Mouse (Mus musculus): ENCODE data around the gene Cdk19. TPM values are rescaled to one million over a fixed set of nuclear protein-coding genes. Genes with fewer than 3 reads are reported as not detected.
A peak's percentile ranks its signal among the peaks of the same experiment; 100 is the strongest.
"Not testable (repeated sequence)": the region's sequence is repeated elsewhere in the genome, so short reads cannot be mapped to it uniquely, and the experiment has no call there.

Cdk19 gene
- 114 TPM in 1 of 2 replicates, not detected in the other for polyA plus RNA-seq (2012; ENCODE audit: insufficient read depth, insufficient read length, low replicate concordance, missing spikeins)

- H3K27ac ChIP-seq (ENCODE audit: insufficient read depth, low read depth, low read length): no peak within 1 kb of the TSS
- no peak within 1 kb of the TSS for H3K4me3 ChIP-seq (ENCODE audit: insufficient read depth, low read depth, low read length)
- no peak for TF ChIP-seq POLR2A (IDR thresholded peaks at IDR 0.05; ENCODE audit: insufficient read depth, low read depth, low read length)
- TF ChIP-seq CTCF (IDR thresholded peaks at IDR 0.05; ENCODE audit: insufficient read depth, low read depth, low read length): no peak
- WGBS: 71% methylated on average over 13 of the region's 13 CpGs
- H3K4me1 ChIP-seq (ENCODE audit: control insufficient read depth, insufficient read depth, low read length): no peaks in the 10 kb centered on the region
These were observed at the start of gene Cdk19 for GRCm38 (mm10) chr10:40339351-40339964. Cdk19 (plus strand) TSS chr10:40339564.

- 96% methylated on average over 6 of the region's 6 CpGs for WGBS
- no peak overlapping the region for H3K27ac ChIP-seq (ENCODE audit: insufficient read depth, low read depth, low read length)
- TF ChIP-seq CTCF (IDR thresholded peaks at IDR 0.05; ENCODE audit: insufficient read depth, low read depth, low read length) (no peak), POLR2A (IDR thresholded peaks at IDR 0.05; ENCODE audit: insufficient read depth, low read depth, low read length) (no peak)
- H3K4me3 ChIP-seq (ENCODE audit: insufficient read depth, low read depth, low read length): no peak overlapping the region
- peaks cover 6% of the 10 kb centered on the region; the same call in 1 of the 2 replicates for H3K4me1 ChIP-seq (ENCODE audit: control insufficient read depth, insufficient read depth, low read length)
These were observed 46.7 kb upstream of the Cdk19 start for GRCm38 (mm10) chr10:40292640-40293039.

GRCm38 (mm10) chr10:40300648-40301171, 38.7 kb upstream of the Cdk19 start:
- Histone ChIP-seq H3K4me3 (ENCODE audit: insufficient read depth, low read depth, low read length) (peak overlapping the region; percentile 71), H3K4me1 (ENCODE audit: control insufficient read depth, insufficient read depth, low read length) (peaks cover 9% of the 10 kb centered on the region; the same call in 1 of the 2 replicates), H3K27ac (ENCODE audit: insufficient read depth, low read depth, low read length) (peak overlapping the region; percentile 6; the same call in 1 of the 2 replicates)
- TF ChIP-seq POLR2A (IDR thresholded peaks at IDR 0.05; ENCODE audit: insufficient read depth, low read depth, low read length) (0 out of 2 replicates have a peak, but pooled peaks have one; percentile 21), CTCF (IDR thresholded peaks at IDR 0.05; ENCODE audit: insufficient read depth, low read depth, low read length) (no peak)
- WGBS: under 1% methylated on average over 36 of the region's 36 CpGs

GRCm38 (mm10) chr10:40301181-40302075, 37.9 kb upstream of the Cdk19 start:
- Histone ChIP-seq H3K4me3 (ENCODE audit: insufficient read depth, low read depth, low read length) (peak overlapping the region; percentile 71), H3K27ac (ENCODE audit: insufficient read depth, low read depth, low read length) (peak overlapping the region; percentile 6; the same call in 1 of the 2 replicates)
- not testable (repeated sequence) for H3K4me1 ChIP-seq (ENCODE audit: control insufficient read depth, insufficient read depth, low read length)
- WGBS: under 1% methylated on average over 81 of the region's 91 CpGs

- Histone ChIP-seq H3K4me3 (ENCODE audit: insufficient read depth, low read depth, low read length) (peak within 1 kb of the TSS; percentile 71), H3K4me1 (ENCODE audit: control insufficient read depth, insufficient read depth, low read length) (peaks cover 6% of the 10 kb centered on the region; the same call in 1 of the 2 replicates), H3K27ac (ENCODE audit: insufficient read depth, low read depth, low read length) (peak within 1 kb of the TSS; percentile 73)
- TF ChIP-seq CTCF (IDR thresholded peaks at IDR 0.05; ENCODE audit: insufficient read depth, low read depth, low read length): no peak
- TF ChIP-seq POLR2A (IDR thresholded peaks at IDR 0.05; ENCODE audit: insufficient read depth, low read depth, low read length): no peak; the same call in none of the 2 replicates
- WGBS: under 1% methylated on average over 55 of the region's 55 CpGs
These were observed 37.0 kb upstream of the Cdk19 start, which contains the start of gene Amd1 for GRCm38 (mm10) chr10:40302140-40302985. Amd1 (minus strand) TSS chr10:40302186.

DNA sequence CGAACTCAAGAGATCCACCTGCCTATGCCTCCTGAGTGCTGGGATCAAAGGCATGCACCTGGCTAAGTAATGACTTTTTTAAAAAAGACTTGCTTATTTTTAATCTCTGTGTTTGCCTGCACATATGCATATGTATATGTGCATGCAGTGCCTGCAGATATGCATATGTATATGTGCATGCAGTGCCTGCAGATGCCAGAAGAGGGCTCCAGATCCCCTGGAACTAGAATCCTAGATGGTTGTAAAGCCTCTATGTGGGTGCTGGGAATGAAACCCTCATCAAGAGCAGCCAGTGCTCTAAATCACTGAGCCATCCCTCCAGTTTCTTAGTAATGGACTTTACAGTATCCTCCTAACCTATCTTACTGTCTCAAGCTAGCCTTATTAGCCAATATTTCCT, 33.4 kb upstream of the Cdk19 start:
- TF ChIP-seq CTCF (IDR thresholded peaks at IDR 0.05; ENCODE audit: insufficient read depth, low read depth, low read length): no peak
- no peak for TF ChIP-seq POLR2A (IDR thresholded peaks at IDR 0.05; ENCODE audit: insufficient read depth, low read depth, low read length)
- Histone ChIP-seq H3K27ac (ENCODE audit: insufficient read depth, low read depth, low read length) (no peak overlapping the region), H3K4me3 (ENCODE audit: insufficient read depth, low read depth, low read length) (no peak overlapping the region), H3K4me1 (ENCODE audit: control insufficient read depth, insufficient read depth, low read length) (no peaks in the 10 kb centered on the region)
- WGBS: 83% methylated on average over 1 of the region's 1 CpGs

DNA sequence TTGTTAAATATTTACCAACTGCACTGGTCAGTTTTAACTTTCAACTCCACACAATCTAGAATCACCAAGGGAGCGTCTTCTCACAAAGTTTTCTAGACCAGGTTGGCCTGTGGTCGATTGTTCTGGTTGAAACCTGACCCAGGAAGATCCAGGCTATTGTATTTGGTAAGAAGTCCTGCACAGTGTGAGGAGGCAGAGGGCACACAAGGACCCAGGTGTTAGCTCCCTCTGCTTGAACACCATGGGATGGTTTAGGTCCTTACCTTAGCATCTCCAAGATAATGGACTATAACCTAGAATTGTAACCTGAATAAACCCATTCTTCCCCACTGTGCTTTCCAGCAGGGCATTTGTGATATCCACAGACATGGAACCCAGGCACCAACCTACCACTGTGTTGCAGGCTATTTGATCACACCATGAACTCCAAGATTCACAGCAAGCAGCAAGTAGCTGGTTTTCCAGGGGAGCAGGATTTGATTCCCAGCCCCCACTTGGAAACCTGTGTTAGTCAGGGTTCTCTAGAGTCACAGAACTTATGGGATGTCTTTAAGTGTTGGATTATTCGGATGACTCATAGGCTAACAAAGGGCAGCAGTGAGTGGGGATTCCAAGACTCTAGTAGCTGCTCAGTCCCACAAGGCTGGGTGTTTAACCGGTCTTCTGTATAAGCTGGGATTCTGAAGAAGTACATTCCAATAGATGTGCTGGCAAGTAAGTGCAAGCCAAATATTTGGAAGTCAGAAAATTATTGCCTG, 31.4 kb upstream of the Cdk19 start:
- 60% methylated on average over 4 of the region's 4 CpGs for WGBS
- H3K4me1 ChIP-seq (ENCODE audit: control insufficient read depth, insufficient read depth, low read length): no peaks in the 10 kb centered on the region
- H3K27ac ChIP-seq (ENCODE audit: insufficient read depth, low read depth, low read length): no peak overlapping the region
- H3K4me3 ChIP-seq (ENCODE audit: insufficient read depth, low read depth, low read length): no peak overlapping the region
- no peak for TF ChIP-seq POLR2A (IDR thresholded peaks at IDR 0.05; ENCODE audit: insufficient read depth, low read depth, low read length)
- TF ChIP-seq CTCF (IDR thresholded peaks at IDR 0.05; ENCODE audit: insufficient read depth, low read depth, low read length): no peak
